10 mouse cellular contexts compared by ENCODE assay signal in genomic region chr5:104110171-104110920, GRCm38 (mm10). TPM values are rescaled to one million over a fixed set of nuclear protein-coding genes. Genes with fewer than 3 reads are reported as not detected.
A peak's percentile ranks its signal among the peaks of the same experiment; 100 is the strongest.
DNase-seq lines count a peak whose midpoint lies in the region; ATAC-seq and TF ChIP-seq lines count a peak whose summit lies in the region.
"Had no signal": no experiment of that assay in that cellular context is flagged by ENCODE, and none has a peak within 500 bp of the region (broad histone marks: within the 10 kb centered on the region; RNA-seq: fewer than 3 reads in every experiment).

No protein-coding gene starts in this region.

- peak overlapping the region; percentile 61 for H3K27ac ChIP-seq in kidney, adult 2 months (ENCODE audit: insufficient read depth, low read depth, low read length)
- H3K27ac ChIP-seq in hindbrain, embryonic 10.5 days: peak overlapping the region; percentile 89
- H3K27ac ChIP-seq in stomach, embryonic 15.5 days: peak overlapping the region; percentile 67

- peak overlapping the region; percentile 48 for H3K4me2 ChIP-seq in stomach, embryonic 15.5 days

- no peak overlapping the region for H3K4me3 ChIP-seq in kidney, adult 2 months (ENCODE audit: insufficient read depth, low read depth, low read length)
- H3K4me3 ChIP-seq in hindbrain, embryonic 10.5 days: peak overlapping the region; percentile 41
- peak overlapping the region; percentile 46; the same call in 1 of the 2 replicates for H3K4me3 ChIP-seq in stomach, embryonic 15.5 days (replicated peaks)

- H3K4me1 ChIP-seq in kidney, adult 2 months (ENCODE audit: control insufficient read depth, insufficient read depth, low read length): no peaks in the 10 kb centered on the region
- peaks cover 82% of the 10 kb centered on the region for H3K4me1 ChIP-seq in hindbrain, embryonic 10.5 days (replicated peaks)
- peaks cover 23% of the 10 kb centered on the region for H3K4me1 ChIP-seq in stomach, embryonic 15.5 days

- no peak for TF ChIP-seq POLR2A in kidney, adult 2 months (IDR thresholded peaks at IDR 0.05; ENCODE audit: low read depth, low read length)

- no peak overlapping the region for H3K9ac ChIP-seq in stomach, embryonic 15.5 days

- DNase-seq in kidney, adult 2 months: no peak
- DNase-seq in kidney, adult 8-10 months: no peak
- DNase-seq in embryo, embryonic 11 days: peak; percentile 85
- peak; percentile 76 for DNase-seq in hindbrain, embryonic 10.5 days (ENCODE audit: low spot score)
- peak; percentile 64 to 75 for DNase-seq in left cerebral cortex, postnatal 36 days (ENCODE audit: low spot score in 2 of 2)
- no peak for DNase-seq in ovary, postnatal 36 days (ENCODE audit: low spot score)
- no peak for DNase-seq in thymus, postnatal 14 days

- no peaks in the 10 kb centered on the region for H3K36me3 ChIP-seq in kidney, adult 2 months (ENCODE audit: control insufficient read depth, insufficient read depth, low read length)
- H3K36me3 ChIP-seq in hindbrain, embryonic 10.5 days: no peaks in the 10 kb centered on the region
- no peaks in the 10 kb centered on the region for H3K36me3 ChIP-seq in stomach, embryonic 15.5 days
- H3K36me3 ChIP-seq: G1E had no signal

- intact Hi-C loops in left cerebral cortex, postnatal 36 days (cut with DNase I): loop anchor here (5.0 kb wide), 1 partner anchor 347 kb away; the partner anchor contains the start of gene Pkd2

- WGBS in kidney, adult 2 months: 54% methylated on average over 9 of the region's 9 CpGs
- WGBS in hindbrain, embryonic 10.5 days: 20% methylated on average over 9 of the region's 9 CpGs
- 41% methylated on average over 9 of the region's 9 CpGs for WGBS in stomach, embryonic 15.5 days

- no peak for TF ChIP-seq CTCF in kidney, adult 2 months (conservative IDR thresholded peaks at IDR 0.05; ENCODE audit: insufficient read depth, insufficient read length, low read depth, low read length)

- H3K27me3 ChIP-seq in kidney, adult 2 months (replicated peaks; ENCODE audit: control insufficient read depth, insufficient read depth, low read length): no peaks in the 10 kb centered on the region
- peaks cover 4% of the 10 kb centered on the region for H3K27me3 ChIP-seq in hindbrain, embryonic 10.5 days (ENCODE audit: insufficient read depth, poor library complexity, severe bottlenecking)
- H3K27me3 ChIP-seq in stomach, embryonic 15.5 days (replicated peaks): no peaks in the 10 kb centered on the region

- ATAC-seq in stomach, embryonic 15.5 days (ENCODE audit: insufficient read depth, low FRiP score, low read depth): no peak

- no peaks in the 10 kb centered on the region for H3K9me3 ChIP-seq in hindbrain, embryonic 10.5 days
- no peaks in the 10 kb centered on the region for H3K9me3 ChIP-seq in stomach, embryonic 15.5 days

RNA-seq across cellular contexts. Expression of gene Sparcl1, which starts 3.2 kb away (rescaled TPM):
- 31.6 and 36.4 TPM in 2 replicates for polyA plus RNA-seq in kidney, adult 2 months (2012; rRNA removed)
- 40.6 and 45.9 TPM in 2 replicates for polyA plus RNA-seq in hindbrain, embryonic 10.5 days (2016; fragmentation: Nextera tagmentation; extraction: Ambion mirVana)
- 1,000 to 10,000 TPM; 1,441 to 1,623 TPM for total RNA-seq in left cerebral cortex, postnatal 36 days (2021)
- 274 and 291 TPM in 2 replicates for polyA plus RNA-seq in stomach, embryonic 15.5 days (2015; fragmentation: Nextera tagmentation; extraction: Ambion mirVana)
- total RNA-seq: G1E had no signal
- polyA plus RNA-seq: G1E had no signal

RNA-seq across cellular contexts. Expression of gene Gm17660, which starts 32.9 kb away (rescaled TPM):
- polyA plus RNA-seq in kidney, adult 2 months (2012; rRNA removed): not detected in 2 replicates
- polyA plus RNA-seq in hindbrain, embryonic 10.5 days (2016; fragmentation: Nextera tagmentation; extraction: Ambion mirVana): not detected in 2 replicates
- total RNA-seq in left cerebral cortex, postnatal 36 days (2021): 1 to 10 TPM in 1 of 2 experiments, not detected in 1; 1.0 TPM
- polyA plus RNA-seq in stomach, embryonic 15.5 days (2015; fragmentation: Nextera tagmentation; extraction: Ambion mirVana): not detected in 2 replicates
- total RNA-seq: G1E had no signal
- polyA plus RNA-seq: G1E; gonadal fat pad, adult 2 months had no signal

Comparison
In these comparisons a context has a peak if more than half of its experiments do, and no peak if none do; other contexts are left out.
1. DNase-seq: peak in embryo, embryonic 11 days (single experiment), hindbrain, embryonic 10.5 days (single experiment) and left cerebral cortex, postnatal 36 days (2 of 2); none in kidney, adult 2 months (single experiment), kidney, adult 8-10 months (0 of 2), ovary, postnatal 36 days (single experiment) and thymus, postnatal 14 days (single experiment).
2. Peak in every context shown above with its lines, with median percentiles within 50 percentile points of each other: H3K27ac ChIP-seq.